Mouse (Mus musculus) heart, adult 18-20 months (tissue): ENCODE measurements at regions not wholly inside any gene's neighbourhood (a gene's known extent, or its start where the extent isn't known, plus 50 kb on each side); places are given as distances from the start of the nearest gene placed in this dataset.

Source experiments
- DNase-seq, 2 experiments: peaks; one replicate each; pipeline ENCODE4 v3.0.0; 2021 to 2022; ENCODE audit warnings: mixed read lengths in 1 of 2

- DNase-seq = peak in 1 of 2 experiments; percentile 12
Measured at GRCm38 (mm10) chr17:15977374-15978031, 146.7 kb upstream of the Rgmb start.

- no peak for DNase-seq
Measured at GRCm38 (mm10) chr17:15971351-15971685, 140.5 kb upstream of the Rgmb start.

- no peak for DNase-seq
Measured at GRCm38 (mm10) chr17:15970481-15971350, 139.9 kb upstream of the Rgmb start.

- DNase-seq = no peak
Measured at GRCm38 (mm10) chr17:15968331-15968730, 137.5 kb upstream of the Rgmb start.

- no peak for DNase-seq
Measured at GRCm38 (mm10) chr17:15955656-15956055, 124.8 kb upstream of the Rgmb start.

- DNase-seq = no peak
Measured at GRCm38 (mm10) chr17:15951641-15952040, 120.8 kb upstream of the Rgmb start.

GRCm38 (mm10) chr17:15949753-15950152, 118.9 kb upstream of the Rgmb start:
- no peak for DNase-seq

GRCm38 (mm10) chr17:15942378-15942777, 111.5 kb upstream of the Rgmb start:
- DNase-seq = no peak

GRCm38 (mm10) chr17:15918609-15919008, 87.8 kb upstream of the Rgmb start:
- no peak for DNase-seq

- no peak for DNase-seq
Measured at GRCm38 (mm10) chr17:15898689-15899419, 68.0 kb upstream of the Rgmb start.

- no peak for DNase-seq
Measured at GRCm38 (mm10) chr17:15895968-15896367, 65.1 kb upstream of the Rgmb start.

- peak in 1 of 2 experiments; percentile 9 for DNase-seq
Measured at GRCm38 (mm10) chr17:15891896-15892675, 61.2 kb upstream of the Rgmb start.

GRCm38 (mm10) chr17:15890595-15891140, 59.8 kb upstream of the Rgmb start:
- no peak for DNase-seq

- no peak for DNase-seq
Measured at GRCm38 (mm10) chr17:15882803-15883202, 52.0 kb upstream of the Rgmb start.

GRCm38 (mm10) chr17:15882245-15882644, 51.4 kb upstream of the Rgmb start:
- no peak for DNase-seq
